Mouse (Mus musculus) neutrophil, adult 83 days (primary cell): ENCODE results near the gene Mrpl50. TPM values are rescaled to one million over a fixed set of nuclear protein-coding genes. Genes with fewer than 3 reads are reported as not detected.

Experiments
- total RNA-seq, 2 experiments: library from RNA; stranded (reverse); gene quantifications; one replicate each; pipeline ENCODE4 v1.2.4; 2023

Mrpl50 gene
- total RNA-seq = 1 to 10 TPM; 5.6 to 7.0 TPM

GRCm38 (mm10) chr4:49520572-49521340 is at the start of gene Mrpl50, which contains the start of gene Zfp189:
TSS of gene Mrpl50 (minus strand) at chr4:49521093.
TSS of gene Zfp189 (plus strand) at chr4:49521176.

GRCm38 (mm10) chr4:49549383-49549782 is 28.5 kb upstream of the Mrpl50 start, which contains the start of gene Aldob:
TSS of gene Aldob (minus strand) at chr4:49549546.

GRCm38 (mm10) chr4:49506386-49506785 is 14.5 kb downstream of the Mrpl50 start, which contains the start of gene Baat:
TSS of gene Baat (minus strand) at chr4:49506557.

GRCm38 (mm10) chr4:49473435-49474100 is 47.3 kb downstream of the Mrpl50 start, which contains the start of gene Acnat1:
TSS of gene Acnat1 (minus strand) at chr4:49473912.

Other genes with a start within 250 kb of the Mrpl50 start
- gene Acnat2, start 112.9 kb downstream of the Mrpl50 start, total RNA-seq = not detected
- gene Acnat1, start 47.2 kb downstream of the Mrpl50 start, total RNA-seq = under 1 TPM in 1 of 2 experiments, not detected in 1; 0.22 TPM
- not detected for gene Baat, start 14.5 kb downstream of the Mrpl50 start, total RNA-seq
- gene Zfp189, start 83 bp upstream of the Mrpl50 start, total RNA-seq = 1 to 10 TPM; 1.8 to 2.8 TPM
- gene Aldob, start 28.5 kb upstream of the Mrpl50 start, total RNA-seq = not detected
- gene Tmem246, start 76.8 kb upstream of the Mrpl50 start, total RNA-seq = under 1 TPM; 0.39 to 0.57 TPM
- 10 to 100 TPM; 87.4 to 92.0 TPM for gene Rnf20, start 110.9 kb upstream of the Mrpl50 start, total RNA-seq
- gene Ppp3r2, start 160.9 kb upstream of the Mrpl50 start, total RNA-seq = not detected